Mouse (Mus musculus): ENCODE data around the gene Gm37419. TPM values are rescaled to one million over a fixed set of nuclear protein-coding genes. Genes with fewer than 3 reads are reported as not detected.

Gene Gm37419
- polyA plus RNA-seq, 1 experiment, result not detected

- Histone ChIP-seq H3K4me3 (ENCODE audit: insufficient read depth, low read length) (no peak overlapping the region; the same call in 1 of the 2 replicates), H3K4me1 (ENCODE audit: control insufficient read depth, insufficient read depth, low read length) (peaks cover 6% of the 10 kb centered on the region), H3K27ac (ENCODE audit: insufficient read depth, low read length) (peak overlapping the region; percentile 53; the same call in 1 of the 2 replicates)
- no peak for TF ChIP-seq CTCF (IDR thresholded peaks at IDR 0.05; ENCODE audit: borderline replicate concordance, insufficient read depth, low read length)
- TF ChIP-seq POLR2A (IDR thresholded peaks at IDR 0.05; ENCODE audit: low read depth, low read length), result no peak
Observed at GRCm38 (mm10) chr16:23985467-23985861, 2.8 kb upstream of the Gm37419 start.

GRCm38 (mm10) chr16:23986176-23986575, 2.1 kb upstream of the Gm37419 start:
- TF ChIP-seq POLR2A (IDR thresholded peaks at IDR 0.05; ENCODE audit: low read depth, low read length), result no peak; the same call in 1 of the 2 replicates
- TF ChIP-seq CTCF (IDR thresholded peaks at IDR 0.05; ENCODE audit: borderline replicate concordance, insufficient read depth, low read length), result no peak
- Histone ChIP-seq H3K4me1 (ENCODE audit: control insufficient read depth, insufficient read depth, low read length) (peaks cover 3% of the 10 kb centered on the region), H3K4me3 (ENCODE audit: insufficient read depth, low read length) (peak overlapping the region; percentile 96), H3K27ac (ENCODE audit: insufficient read depth, low read length) (peak overlapping the region; percentile 96)

- TF ChIP-seq CTCF (IDR thresholded peaks at IDR 0.05; ENCODE audit: borderline replicate concordance, insufficient read depth, low read length) (no peak), POLR2A (IDR thresholded peaks at IDR 0.05; ENCODE audit: low read depth, low read length) (no peak)
- Histone ChIP-seq H3K27ac (ENCODE audit: insufficient read depth, low read length) (peak overlapping the region; percentile 96), H3K4me3 (ENCODE audit: insufficient read depth, low read length) (peak overlapping the region; percentile 96), H3K4me1 (ENCODE audit: control insufficient read depth, insufficient read depth, low read length) (peaks cover 5% of the 10 kb centered on the region)
Observed at GRCm38 (mm10) chr16:23986871-23987270, 1.4 kb upstream of the Gm37419 start.

- Histone ChIP-seq H3K4me3 (ENCODE audit: insufficient read depth, low read length) (peak overlapping the region; percentile 96), H3K27ac (ENCODE audit: insufficient read depth, low read length) (peak overlapping the region; percentile 96), H3K4me1 (ENCODE audit: control insufficient read depth, insufficient read depth, low read length) (peaks cover 5% of the 10 kb centered on the region)
- no peak for TF ChIP-seq POLR2A (IDR thresholded peaks at IDR 0.05; ENCODE audit: low read depth, low read length)
- TF ChIP-seq CTCF (IDR thresholded peaks at IDR 0.05; ENCODE audit: borderline replicate concordance, insufficient read depth, low read length), result no peak
Observed at GRCm38 (mm10) chr16:23987341-23988156, 733 bp upstream of the Gm37419 start.

GRCm38 (mm10) chr16:23988157-23988465, 171 bp upstream of the Gm37419 start:
- Histone ChIP-seq H3K27ac (ENCODE audit: insufficient read depth, low read length) (peak overlapping the region; percentile 96), H3K4me1 (ENCODE audit: control insufficient read depth, insufficient read depth, low read length) (peaks cover 5% of the 10 kb centered on the region), H3K4me3 (ENCODE audit: insufficient read depth, low read length) (peak overlapping the region; percentile 96)
- TF ChIP-seq CTCF (IDR thresholded peaks at IDR 0.05; ENCODE audit: borderline replicate concordance, insufficient read depth, low read length), result no peak
- no peak for TF ChIP-seq POLR2A (IDR thresholded peaks at IDR 0.05; ENCODE audit: low read depth, low read length)

GRCm38 (mm10) chr16:23989209-23990160, 1.2 kb downstream of the Gm37419 start:
- H3K4me3 ChIP-seq (ENCODE audit: insufficient read depth, low read length), result peak overlapping the region; percentile 99

GRCm38 (mm10) chr16:23990161-23990970, 2.1 kb downstream of the Gm37419 start:
- Histone ChIP-seq H3K27ac (ENCODE audit: insufficient read depth, low read length) (peak overlapping the region; percentile 96), H3K4me1 (ENCODE audit: control insufficient read depth, insufficient read depth, low read length) (peaks cover 7% of the 10 kb centered on the region), H3K4me3 (ENCODE audit: insufficient read depth, low read length) (peak overlapping the region; percentile 53)
- TF ChIP-seq POLR2A (IDR thresholded peaks at IDR 0.05; ENCODE audit: low read depth, low read length) (no peak), CTCF (IDR thresholded peaks at IDR 0.05; ENCODE audit: borderline replicate concordance, insufficient read depth, low read length) (no peak)

More at GRCm38 (mm10) chr16:23989209-23990160, 1.2 kb downstream of the Gm37419 start:
- H3K4me1 ChIP-seq (ENCODE audit: control insufficient read depth, insufficient read depth, low read length), result peaks cover 7% of the 10 kb centered on the region
- H3K27ac ChIP-seq (ENCODE audit: insufficient read depth, low read length), result peak overlapping the region; percentile 96
- TF ChIP-seq POLR2A (IDR thresholded peaks at IDR 0.05; ENCODE audit: low read depth, low read length), result no peak; the same call in 1 of the 2 replicates
- TF ChIP-seq CTCF (IDR thresholded peaks at IDR 0.05; ENCODE audit: borderline replicate concordance, insufficient read depth, low read length), result no peak

- Histone ChIP-seq H3K4me1 (ENCODE audit: control insufficient read depth, insufficient read depth, low read length) (peaks cover 7% of the 10 kb centered on the region), H3K4me3 (ENCODE audit: insufficient read depth, low read length) (no peak overlapping the region), H3K27ac (ENCODE audit: insufficient read depth, low read length) (no peak overlapping the region)
- 0 out of 2 replicates have a peak, but pooled peaks have one; percentile 35 for TF ChIP-seq CTCF (IDR thresholded peaks at IDR 0.05; ENCODE audit: borderline replicate concordance, insufficient read depth, low read length)
- no peak for TF ChIP-seq POLR2A (IDR thresholded peaks at IDR 0.05; ENCODE audit: low read depth, low read length)
Observed at GRCm38 (mm10) chr16:23991170-23991569, 2.9 kb downstream of the Gm37419 start.
